Mouse (Mus musculus) hindbrain, postnatal 0 days (tissue): Measurements from ENCODE around the gene Med27. TPM values are rescaled to one million over a fixed set of nuclear protein-coding genes. Genes with fewer than 3 reads are reported as not detected.

ENCODE experiments used
- ATAC-seq: fragments of 200-750 bp; cut with Nextera tagmentation; 2 replicates; pipeline ENCODE4 v1.8.0; 2017; ENCODE audit warnings: mild to moderate bottlenecking, moderate TSS enrichment, moderate library complexity
- DNase-seq: peaks from one replicate; pipeline ENCODE4 v3.0.0-alpha.2; 2015; ENCODE audit warnings: low spot score
- H3K27ac ChIP-seq: fragments of 300-500 bp; sonication (generic); 2 replicates; pipeline ENCODE4 v1.5.1; 2014; ENCODE audit warnings: mild to moderate bottlenecking
- H3K27me3 ChIP-seq: fragments of 300-500 bp; sonication (generic); 2 replicates; pipeline ENCODE4 v1.6.1; 2014; ENCODE audit warnings: low read length, mixed read lengths; ENCODE audit not compliant: insufficient read depth
- H3K36me3 ChIP-seq: fragments of 300-500 bp; sonication (generic); 2 replicates; pipeline ENCODE4 v1.6.1; 2014; ENCODE audit warnings: low read length, mixed read lengths; ENCODE audit not compliant: insufficient read depth
- H3K4me1 ChIP-seq: fragments of 300-500 bp; sonication (generic); 2 replicates; pipeline ENCODE4 v1.6.1; 2014; ENCODE audit warnings: antibody characterized with exemption, low read length, mixed read lengths; ENCODE audit not compliant: insufficient read depth
- H3K4me2 ChIP-seq: fragments of 300-500 bp; sonication (generic); 2 replicates; pipeline ENCODE4 v1.6.1; 2014; ENCODE audit warnings: low read depth, mild to moderate bottlenecking, low read length, moderate library complexity, mixed read lengths
- H3K4me3 ChIP-seq: fragments of 300-500 bp; sonication (generic); 2 replicates; pipeline ENCODE4 v1.5.1; 2014; ENCODE audit warnings: low read length
- H3K9ac ChIP-seq: fragments of 300-500 bp; sonication (generic); replicated peaks from 2 replicates; pipeline ENCODE4 v1.6.1; 2014; ENCODE audit warnings: mild to moderate bottlenecking, low read length, moderate library complexity, mixed read lengths
- H3K9me3 ChIP-seq: fragments of 300-500 bp; sonication (generic); 2 replicates; pipeline ENCODE4 v1.6.1; 2016; ENCODE audit warnings: low read length, mixed read lengths
- CTCF ChIP-seq: IDR thresholded peaks from 2 replicates; pipeline ENCODE4 v1.5.1; 2016; ENCODE audit warnings: antibody characterized with exemption, control low read depth, low read depth
- WGBS: fragments of 180-500 bp; shearing (Covaris S2); extraction: QIAGEN DNeasy Blood & Tissue Kit; methylation state at CpG from one replicate; pipeline ENCODE4 v1.1.7; 2014; 5-methylcytosine and 5-hydroxymethylcytosine counted together
- polyA plus RNA-seq: library from polyadenylated mRNA; unstranded; fragments of >200 nt; fragmentation: Nextera tagmentation; extraction: Ambion mirVana; gene quantifications from 2 replicates; pipeline ENCODE4 v1.2.1, GENCODE M21; 2015
- total RNA-seq: library from RNA; depleted of rRNA; stranded (reverse); fragments of >200 nt; gene quantifications from 2 replicates; pipeline ENCODE4 v1.2.3, GENCODE M21; 2014

Med27 gene
- total and polyA plus RNA-seq, 2 experiments from 2014 or later, result 58.8 to 70.3 TPM

- no peak for ATAC-seq
- Histone ChIP-seq H3K36me3 (no peaks in the 10 kb centered on the region), H3K4me3 (no peak overlapping the region), H3K4me2 (no peak overlapping the region), H3K4me1 (peaks cover 16% of the 10 kb centered on the region), H3K27me3 (no peaks in the 10 kb centered on the region), H3K27ac (no peak overlapping the region), H3K9me3 (no peaks in the 10 kb centered on the region), H3K9ac (no peak overlapping the region)
- no peak for DNase-seq
- no peak for TF ChIP-seq CTCF
- WGBS, result 77% methylated on average over 10 of the region's 10 CpGs
These were observed 58.3 kb downstream of the Med27 start for GRCm38 (mm10) chr2:29404931-29405330.

- TF ChIP-seq CTCF, result no peak
- no peak overlapping the region for H3K4me3 ChIP-seq
- no peak overlapping the region for H3K9ac ChIP-seq
These were observed 59.2 kb downstream of the Med27 start for GRCm38 (mm10) chr2:29405848-29406247.

GRCm38 (mm10) chr2:29407350-29407749 lies 60.7 kb downstream of the Med27 start:
- Histone ChIP-seq H3K27ac (no peak overlapping the region), H3K4me2 (no peak overlapping the region), H3K9ac (no peak overlapping the region), H3K27me3 (no peaks in the 10 kb centered on the region), H3K9me3 (no peaks in the 10 kb centered on the region), H3K4me1 (peaks cover 16% of the 10 kb centered on the region), H3K4me3 (no peak overlapping the region), H3K36me3 (no peaks in the 10 kb centered on the region)
- ATAC-seq (no peak), DNase-seq (no peak)
- no peak for TF ChIP-seq CTCF
- WGBS, result 49% methylated on average over 3 of the region's 3 CpGs

More at GRCm38 (mm10) chr2:29405848-29406247, 59.2 kb downstream of the Med27 start:
- DNase-seq (no peak), ATAC-seq (no peak)
- Histone ChIP-seq H3K9me3 (no peaks in the 10 kb centered on the region), H3K36me3 (no peaks in the 10 kb centered on the region), H3K27me3 (no peaks in the 10 kb centered on the region), H3K4me2 (no peak overlapping the region), H3K4me1 (peaks cover 16% of the 10 kb centered on the region), H3K27ac (no peak overlapping the region)
- 91% methylated on average over 2 of the region's 2 CpGs for WGBS

GRCm38 (mm10) chr2:29407764-29408163 lies 61.1 kb downstream of the Med27 start:
- Histone ChIP-seq H3K9me3 (no peaks in the 10 kb centered on the region), H3K27me3 (no peaks in the 10 kb centered on the region), H3K27ac (no peak overlapping the region), H3K36me3 (no peaks in the 10 kb centered on the region), H3K4me2 (no peak overlapping the region), H3K9ac (no peak overlapping the region), H3K4me1 (peaks cover 16% of the 10 kb centered on the region), H3K4me3 (no peak overlapping the region)
- no peak for ATAC-seq
- DNase-seq, result no peak
- WGBS, result 76% methylated on average over 7 of the region's 7 CpGs
- TF ChIP-seq CTCF, result no peak

GRCm38 (mm10) chr2:29410884-29411283 lies 64.3 kb downstream of the Med27 start:
- no peak for TF ChIP-seq CTCF
- DNase-seq (no peak), ATAC-seq (no peak)
- H3K4me3 ChIP-seq, result no peak overlapping the region
- no peak overlapping the region for H3K9ac ChIP-seq
- H3K9me3 ChIP-seq, result no peaks in the 10 kb centered on the region
- H3K4me1 ChIP-seq, result peaks cover 9% of the 10 kb centered on the region
- no peaks in the 10 kb centered on the region for H3K27me3 ChIP-seq
- H3K36me3 ChIP-seq, result no peaks in the 10 kb centered on the region
- 63% methylated on average over 7 of the region's 7 CpGs for WGBS
- no peak overlapping the region for H3K27ac ChIP-seq
- no peak overlapping the region for H3K4me2 ChIP-seq

GRCm38 (mm10) chr2:29412458-29412857 lies 65.8 kb downstream of the Med27 start:
- no peak for DNase-seq
- no peak for ATAC-seq
- Histone ChIP-seq H3K4me2 (no peak overlapping the region), H3K9ac (no peak overlapping the region), H3K36me3 (no peaks in the 10 kb centered on the region), H3K27me3 (no peaks in the 10 kb centered on the region), H3K9me3 (no peaks in the 10 kb centered on the region), H3K4me1 (peaks cover 9% of the 10 kb centered on the region), H3K4me3 (no peak overlapping the region), H3K27ac (no peak overlapping the region)
- no peak for TF ChIP-seq CTCF
- WGBS, result 44% methylated on average over 3 of the region's 3 CpGs

GRCm38 (mm10) chr2:29413259-29413993 lies 66.8 kb downstream of the Med27 start:
- Histone ChIP-seq H3K27ac (no peak overlapping the region), H3K9ac (no peak overlapping the region)
- WGBS, result 42% methylated on average over 13 of the region's 13 CpGs

More at GRCm38 (mm10) chr2:29413259-29413993, 66.8 kb downstream of the Med27 start:
- DNase-seq, result no peak
- H3K4me2 ChIP-seq, result no peak overlapping the region
- H3K9me3 ChIP-seq, result no peaks in the 10 kb centered on the region
- ATAC-seq, result no peak
- H3K27me3 ChIP-seq, result no peaks in the 10 kb centered on the region
- H3K4me1 ChIP-seq, result peaks cover 9% of the 10 kb centered on the region
- no peak for TF ChIP-seq CTCF
- H3K4me3 ChIP-seq, result no peak overlapping the region
- no peaks in the 10 kb centered on the region for H3K36me3 ChIP-seq
